Mouse (Mus musculus) left cerebral cortex, postnatal 25 days (tissue): ENCODE measurements around the gene Trim47. TPM values are rescaled to one million over a fixed set of nuclear protein-coding genes. Genes with fewer than 3 reads are reported as not detected.

ENCODE experiments used
- DNase-seq, 2 experiments: peaks; one replicate each; pipeline ENCODE4 v3.0.0; 2022; ENCODE audit warnings: low spot score in 2 of 2, mixed read lengths in 1 of 2
- intact Hi-C: fragments of 180-260 bp; cut with DNase I; formaldehyde crosslinking; loops from one replicate; pipeline ENCODE4 v1.15.1; 2025
- total RNA-seq, 2 experiments: library from RNA; stranded (reverse); gene quantifications; 2 replicates each; pipeline ENCODE4 v1.2.3; 2021

Gene Trim47
- total RNA-seq, 2 experiments from 2014 or later: 7.0 to 7.4 TPM

- DNase-seq: no peak
- intact Hi-C loops: loop anchor here (2.0 kb wide), 1 partner anchor 15 kb away; no protein-coding TSS in a partner anchor
These were observed 49.4 kb downstream of the Trim47 start, which contains the start of gene Unc13d for GRCm38 (mm10) chr11:116077446-116078204. TSS of gene Unc13d (minus strand) at chr11:116077961.

- intact Hi-C loops: no loop called here
- DNase-seq: no peak
These were observed 50.2 kb downstream of the Trim47 start for GRCm38 (mm10) chr11:116076836-116077235.

GRCm38 (mm10) chr11:116076266-116076540 lies 50.8 kb downstream of the Trim47 start:
- DNase-seq: no peak
- intact Hi-C loops: no loop called here

- intact Hi-C loops: no loop called here
- no peak for DNase-seq
These were observed 51.3 kb downstream of the Trim47 start for GRCm38 (mm10) chr11:116075539-116076265.

GRCm38 (mm10) chr11:116074436-116074991 lies 52.5 kb downstream of the Trim47 start:
- intact Hi-C loops: no loop called here
- DNase-seq: no peak

- no peak for DNase-seq
- intact Hi-C loops: no loop called here
These were observed 54.4 kb downstream of the Trim47 start for GRCm38 (mm10) chr11:116072608-116073007.

GRCm38 (mm10) chr11:116071510-116071909 lies 55.5 kb downstream of the Trim47 start:
- no peak for DNase-seq
- intact Hi-C loops: no loop called here

GRCm38 (mm10) chr11:116065345-116065744 lies 61.7 kb downstream of the Trim47 start:
- no peak for DNase-seq
- intact Hi-C loops: no loop called here

GRCm38 (mm10) chr11:116064187-116064867 lies 62.7 kb downstream of the Trim47 start:
- intact Hi-C loops: no loop called here
- no peak for DNase-seq

GRCm38 (mm10) chr11:116063562-116063961 lies 63.4 kb downstream of the Trim47 start:
- DNase-seq: no peak
- intact Hi-C loops: loop anchor here (2.0 kb wide), 1 partner anchor 15 kb away; no protein-coding TSS in a partner anchor

- no peak for DNase-seq
- intact Hi-C loops: loop anchor here (2.0 kb wide), 1 partner anchor 16 kb away; no protein-coding TSS in a partner anchor
These were observed 64.5 kb downstream of the Trim47 start for GRCm38 (mm10) chr11:116062521-116062920.

- intact Hi-C loops: loop anchor here (2.0 kb wide), 1 partner anchor 17 kb away; no protein-coding TSS in a partner anchor
- DNase-seq: peak; percentile 47 to 88
These were observed 65.2 kb downstream of the Trim47 start for GRCm38 (mm10) chr11:116061641-116062415.

GRCm38 (mm10) chr11:116060596-116060995 lies 66.4 kb downstream of the Trim47 start:
- intact Hi-C loops: no loop called here
- peak in 1 of 2 experiments; percentile 35 for DNase-seq

- intact Hi-C loops: no loop called here
- DNase-seq: no peak
These were observed 67.4 kb downstream of the Trim47 start for GRCm38 (mm10) chr11:116059691-116060025.

- DNase-seq: no peak
- intact Hi-C loops: no loop called here
These were observed 67.9 kb downstream of the Trim47 start for GRCm38 (mm10) chr11:116058868-116059690.

GRCm38 (mm10) chr11:116058022-116058614 lies 68.9 kb downstream of the Trim47 start:
- intact Hi-C loops: no loop called here
- DNase-seq: peak; percentile 61 to 71

GRCm38 (mm10) chr11:116057237-116057881 lies 69.7 kb downstream of the Trim47 start:
- intact Hi-C loops: no loop called here
- DNase-seq: no peak

GRCm38 (mm10) chr11:116055873-116056272 lies 71.1 kb downstream of the Trim47 start:
- no peak for DNase-seq
- intact Hi-C loops: no loop called here
